Mouse (Mus musculus) G1E (cell line): ENCODE data around the gene P2rx5. TPM values are rescaled to one million over a fixed set of nuclear protein-coding genes. Genes with fewer than 3 reads are reported as not detected.

ENCODE experiments used
- ATAC-seq: 2 replicates; pipeline ENCODE4 v1.8.0; 2016; ENCODE audit warnings: mild to moderate bottlenecking; ENCODE audit not compliant: insufficient number of reproducible peaks, poor library complexity, low FRiP score, severe bottlenecking; ENCODE audit errors: extremely low read depth
- DNase-seq: peaks from one replicate; pipeline ENCODE4 v3.0.0; 2012; ENCODE audit warnings: low spot score
- H3K27me3 ChIP-seq: 2 replicates; pipeline ENCODE4 v1.6.1; 2012; ENCODE audit warnings: mild to moderate bottlenecking, low read length, inconsistent platforms; ENCODE audit not compliant: insufficient read depth
- H3K36me3 ChIP-seq: replicated peaks from 2 replicates; pipeline ENCODE3; 2012; ENCODE audit warnings: mild to moderate bottlenecking, inconsistent platforms
- H3K4me1 ChIP-seq: 2 replicates; pipeline ENCODE4 v1.6.1; 2012; ENCODE audit warnings: low read depth, low read length, inconsistent platforms, mixed read lengths; ENCODE audit not compliant: insufficient read depth
- H3K4me3 ChIP-seq: 2 replicates; pipeline ENCODE4 v1.5.1; 2012; ENCODE audit warnings: low read depth, mild to moderate bottlenecking, inconsistent platforms, low read length, moderate library complexity, mixed read lengths
- H3K9me3 ChIP-seq: replicated peaks from 2 replicates; pipeline ENCODE4 v1.6.1; 2012; ENCODE audit warnings: inconsistent platforms
- CTCF ChIP-seq: IDR thresholded peaks from 2 replicates; pipeline ENCODE4 v1.5.1; 2012; ENCODE audit warnings: low read depth, low read length, inconsistent platforms, mixed read lengths
- GATA1 ChIP-seq: IDR thresholded peaks from 2 replicates; pipeline ENCODE4 v1.6.1; 2012; ENCODE audit warnings: borderline replicate concordance, low read length, inconsistent platforms, mixed read lengths
- GATA2 ChIP-seq: IDR thresholded peaks from 2 replicates; pipeline ENCODE4 v1.6.1; 2012; ENCODE audit warnings: low read depth, low read length, inconsistent platforms, borderline replicate concordance
- POLR2AphosphoS5 ChIP-seq: IDR thresholded peaks from 2 replicates; pipeline ENCODE4 v1.6.1; 2012; ENCODE audit warnings: low read depth, low read length, inconsistent platforms; ENCODE audit not compliant: insufficient replicate concordance
- TAL1 ChIP-seq: conservative IDR thresholded peaks from 2 replicates; pipeline ENCODE4 v1.6.1; 2012; ENCODE audit warnings: low read depth, low read length, inconsistent platforms, mixed read lengths
- polyA plus RNA-seq: library from polyadenylated mRNA; stranded (reverse); fragments of >175 nt; gene quantifications from 2 replicates; pipeline ENCODE4 v1.2.3, GENCODE M21; 2012
- total RNA-seq, 2 experiments: library from RNA; stranded (forward) in 1 of 2; stranded (reverse) in 1 of 2; fragments of 200-1000 nt in 1 of 2; fragments of >200 nt in 1 of 2; fragmentation: Nextera tagmentation in 1 of 2; gene quantifications; 2 replicates each; pipeline ENCODE4 v1.2.3; 2014 to 2017

P2rx5 gene
- total and polyA plus RNA-seq, 3 experiments: 0.05 TPM; not detected in 2

- Histone ChIP-seq H3K4me1 (peaks cover 4% of the 10 kb centered on the region; the same call in 1 of the 2 replicates), H3K36me3 (peaks cover 4% of the 10 kb centered on the region), H3K4me3 (no peak overlapping the region), H3K27me3 (peaks cover 6% of the 10 kb centered on the region; the same call in 1 of the 2 replicates), H3K9me3 (no peaks in the 10 kb centered on the region)
- ATAC-seq (no peak), DNase-seq (no peak)
- no peak for TF ChIP-seq TAL1
- no peak for TF ChIP-seq GATA1
- no peak for TF ChIP-seq GATA2
- TF ChIP-seq CTCF: no peak
- TF ChIP-seq POLR2AphosphoS5: no peak
Measured at GRCm38 (mm10) chr11:73205194-73205593, 45.0 kb downstream of the P2rx5 start.

GRCm38 (mm10) chr11:73207621-73208020 lies 47.4 kb downstream of the P2rx5 start:
- Histone ChIP-seq H3K36me3 (peaks cover 4% of the 10 kb centered on the region), H3K9me3 (no peaks in the 10 kb centered on the region), H3K4me3 (no peak overlapping the region), H3K27me3 (peaks cover 3% of the 10 kb centered on the region; the same call in 1 of the 2 replicates), H3K4me1 (no peaks in the 10 kb centered on the region)
- TF ChIP-seq CTCF (no peak), GATA1 (no peak), POLR2AphosphoS5 (no peak), TAL1 (no peak), GATA2 (no peak)
- no peak for DNase-seq
- no peak for ATAC-seq

- no peak for TF ChIP-seq POLR2AphosphoS5
- no peak for TF ChIP-seq GATA1
- no peak for TF ChIP-seq CTCF
- TF ChIP-seq TAL1: no peak
- TF ChIP-seq GATA2: no peak
- H3K27me3 ChIP-seq: peaks cover 2% of the 10 kb centered on the region
- H3K36me3 ChIP-seq: peaks cover 2% of the 10 kb centered on the region
- no peaks in the 10 kb centered on the region for H3K4me1 ChIP-seq
- ATAC-seq (no peak), DNase-seq (no peak)
- H3K9me3 ChIP-seq: no peaks in the 10 kb centered on the region
- H3K4me3 ChIP-seq: no peak overlapping the region
Measured at GRCm38 (mm10) chr11:73213956-73214355, 53.7 kb downstream of the P2rx5 start.

- Histone ChIP-seq H3K36me3 (no peaks in the 10 kb centered on the region), H3K4me3 (no peak overlapping the region), H3K4me1 (no peaks in the 10 kb centered on the region; the same call in 1 of the 2 replicates), H3K9me3 (no peaks in the 10 kb centered on the region), H3K27me3 (peaks cover 2% of the 10 kb centered on the region)
- TF ChIP-seq TAL1 (no peak), CTCF (no peak; the same call in 1 of the 2 replicates), GATA2 (no peak), POLR2AphosphoS5 (no peak), GATA1 (no peak)
- ATAC-seq (no peak), DNase-seq (no peak)
Measured at GRCm38 (mm10) chr11:73219671-73220070, 59.5 kb downstream of the P2rx5 start.

- no peaks in the 10 kb centered on the region; the same call in none of the 2 replicates for H3K27me3 ChIP-seq
- no peaks in the 10 kb centered on the region; the same call in 1 of the 2 replicates for H3K4me1 ChIP-seq
- no peaks in the 10 kb centered on the region for H3K36me3 ChIP-seq
- no peak overlapping the region for H3K4me3 ChIP-seq
- TF ChIP-seq GATA1 (no peak), GATA2 (no peak), TAL1 (no peak), POLR2AphosphoS5 (no peak), CTCF (no peak)
- DNase-seq: no peak
- ATAC-seq: no peak
- no peaks in the 10 kb centered on the region for H3K9me3 ChIP-seq
Measured at GRCm38 (mm10) chr11:73220651-73221050, 60.4 kb downstream of the P2rx5 start.

Other genes starting within 250 kb of the P2rx5 start
- gene Atp2a3, start 199.3 kb upstream of the P2rx5 start, total RNA-seq (2014; fragmentation: Nextera tagmentation): 56.9 and 63.9 TPM in 2 replicates
- 79.9 and 101 TPM in 2 replicates for gene Atp2a3, start 199.3 kb upstream of the P2rx5 start, total RNA-seq (2017)
- 79.0 and 95.8 TPM in 2 replicates for gene Atp2a3, start 199.3 kb upstream of the P2rx5 start, polyA plus RNA-seq
- 11.4 and 12.0 TPM in 2 replicates for gene P2rx1, start 161.3 kb upstream of the P2rx5 start, total RNA-seq (2014; fragmentation: Nextera tagmentation)
- gene P2rx1, start 161.3 kb upstream of the P2rx5 start, total RNA-seq (2017): 46.9 and 53.7 TPM in 2 replicates
- gene P2rx1, start 161.3 kb upstream of the P2rx5 start, polyA plus RNA-seq: 11.7 and 14.8 TPM in 2 replicates
- gene Camkk1, start 141.4 kb upstream of the P2rx5 start, total RNA-seq (2014; fragmentation: Nextera tagmentation): 1.9 and 4.2 TPM in 2 replicates
- 13.1 and 13.8 TPM in 2 replicates for gene Camkk1, start 141.4 kb upstream of the P2rx5 start, total RNA-seq (2017)
- 8.9 and 9.9 TPM in 2 replicates for gene Camkk1, start 141.4 kb upstream of the P2rx5 start, polyA plus RNA-seq
- gene Ncbp3, start 112.6 kb upstream of the P2rx5 start, total RNA-seq (2014; fragmentation: Nextera tagmentation): 23.9 and 25.0 TPM in 2 replicates
- 20.0 and 24.2 TPM in 2 replicates for gene Ncbp3, start 112.6 kb upstream of the P2rx5 start, total RNA-seq (2017)
- gene Ncbp3, start 112.6 kb upstream of the P2rx5 start, polyA plus RNA-seq: 11.2 and 13.3 TPM in 2 replicates
- gene Itgae, start 69.8 kb upstream of the P2rx5 start, total RNA-seq (2014; fragmentation: Nextera tagmentation): 0.19 and 0.23 TPM in 2 replicates
- 0.05 and 0.06 TPM in 2 replicates for gene Itgae, start 69.8 kb upstream of the P2rx5 start, total RNA-seq (2017)
- 0.03 and 0.04 TPM in 2 replicates for gene Itgae, start 69.8 kb upstream of the P2rx5 start, polyA plus RNA-seq
- gene Haspin, start 22.1 kb upstream of the P2rx5 start, total RNA-seq (2014; fragmentation: Nextera tagmentation): 16.7 and 18.4 TPM in 2 replicates
- gene Haspin, start 22.1 kb upstream of the P2rx5 start, total RNA-seq (2017): 16.9 and 17.5 TPM in 2 replicates
- 19.5 and 23.1 TPM in 2 replicates for gene Haspin, start 22.1 kb upstream of the P2rx5 start, polyA plus RNA-seq
- 54.7 and 66.2 TPM in 2 replicates for gene Emc6, start 16.6 kb downstream of the P2rx5 start, total RNA-seq (2014; fragmentation: Nextera tagmentation)
- 43.7 and 52.7 TPM in 2 replicates for gene Emc6, start 16.6 kb downstream of the P2rx5 start, total RNA-seq (2017)
- 178 and 243 TPM in 2 replicates for gene Emc6, start 16.6 kb downstream of the P2rx5 start, polyA plus RNA-seq
- 7.4 and 9.2 TPM in 2 replicates for gene Tax1bp3, start 16.7 kb downstream of the P2rx5 start, total RNA-seq (2014; fragmentation: Nextera tagmentation)
- 17.8 and 21.1 TPM in 2 replicates for gene Tax1bp3, start 16.7 kb downstream of the P2rx5 start, total RNA-seq (2017)
- gene Tax1bp3, start 16.7 kb downstream of the P2rx5 start, polyA plus RNA-seq: 4.1 and 9.0 TPM in 2 replicates
- gene Ctns, start 38.6 kb downstream of the P2rx5 start, total RNA-seq (2014; fragmentation: Nextera tagmentation): 19.8 and 23.3 TPM in 2 replicates
- gene Ctns, start 38.6 kb downstream of the P2rx5 start, total RNA-seq (2017): 28.7 and 30.6 TPM in 2 replicates
- 1.9 and 3.6 TPM in 2 replicates for gene Ctns, start 38.6 kb downstream of the P2rx5 start, polyA plus RNA-seq
- 2.1 and 2.4 TPM in 2 replicates for gene Shpk, start 39.0 kb downstream of the P2rx5 start, total RNA-seq (2014; fragmentation: Nextera tagmentation)
- 2.8 and 3.2 TPM in 2 replicates for gene Shpk, start 39.0 kb downstream of the P2rx5 start, total RNA-seq (2017)
- gene Shpk, start 39.0 kb downstream of the P2rx5 start, polyA plus RNA-seq: 0.83 and 0.95 TPM in 2 replicates
- not detected in 2 replicates for gene Trpv1, start 73.9 kb downstream of the P2rx5 start, total RNA-seq (2014; fragmentation: Nextera tagmentation)
- 0.12 TPM in 1 of 2 replicates, not detected in the other for gene Trpv1, start 73.9 kb downstream of the P2rx5 start, total RNA-seq (2017)
- not detected in 2 replicates for gene Trpv1, start 73.9 kb downstream of the P2rx5 start, polyA plus RNA-seq
- not detected in 2 replicates for gene Trpv3, start 107.0 kb downstream of the P2rx5 start, total RNA-seq (2014; fragmentation: Nextera tagmentation)
- gene Trpv3, start 107.0 kb downstream of the P2rx5 start, total RNA-seq (2017): under 0.01 and 0.16 TPM in 2 replicates
- gene Trpv3, start 107.0 kb downstream of the P2rx5 start, polyA plus RNA-seq: not detected in 2 replicates
- gene Aspa, start 169.2 kb downstream of the P2rx5 start, total RNA-seq (2014; fragmentation: Nextera tagmentation): not detected in 2 replicates
- under 0.01 and 0.22 TPM in 2 replicates for gene Aspa, start 169.2 kb downstream of the P2rx5 start, total RNA-seq (2017)
- gene Aspa, start 169.2 kb downstream of the P2rx5 start, polyA plus RNA-seq: not detected in 2 replicates
- not detected in 2 replicates for gene Gm49340, start 169.3 kb downstream of the P2rx5 start, total RNA-seq (2014; fragmentation: Nextera tagmentation)
- gene Gm49340, start 169.3 kb downstream of the P2rx5 start, total RNA-seq (2017): not detected in 2 replicates
- not detected in 2 replicates for gene Gm49340, start 169.3 kb downstream of the P2rx5 start, polyA plus RNA-seq
- not detected in 2 replicates for gene Spata22, start 169.3 kb downstream of the P2rx5 start, total RNA-seq (2014; fragmentation: Nextera tagmentation)
- not detected in 2 replicates for gene Spata22, start 169.3 kb downstream of the P2rx5 start, total RNA-seq (2017)
- gene Spata22, start 169.3 kb downstream of the P2rx5 start, polyA plus RNA-seq: not detected in 2 replicates
- not detected in 2 replicates for gene Olfr20, start 190.4 kb downstream of the P2rx5 start, total RNA-seq (2014; fragmentation: Nextera tagmentation)
- gene Olfr20, start 190.4 kb downstream of the P2rx5 start, total RNA-seq (2017): 0.11 TPM in 1 of 2 replicates, not detected in the other
- gene Olfr20, start 190.4 kb downstream of the P2rx5 start, polyA plus RNA-seq: not detected in 2 replicates
- gene Olfr376, start 210.8 kb downstream of the P2rx5 start, total RNA-seq (2014; fragmentation: Nextera tagmentation): not detected in 2 replicates
- 0.27 TPM in 1 of 2 replicates, not detected in the other for gene Olfr376, start 210.8 kb downstream of the P2rx5 start, total RNA-seq (2017)
- gene Olfr376, start 210.8 kb downstream of the P2rx5 start, polyA plus RNA-seq: not detected in 2 replicates
- gene Olfr1, start 239.2 kb downstream of the P2rx5 start, total RNA-seq (2014; fragmentation: Nextera tagmentation): not detected in 2 replicates
- 0.06 and 0.16 TPM in 2 replicates for gene Olfr1, start 239.2 kb downstream of the P2rx5 start, total RNA-seq (2017)
- not detected in 2 replicates for gene Olfr1, start 239.2 kb downstream of the P2rx5 start, polyA plus RNA-seq